Mouse (Mus musculus): ENCODE measurements around the gene Gm49380. TPM values are rescaled to one million over a fixed set of nuclear protein-coding genes. Genes with fewer than 3 reads are reported as not detected.
A peak's percentile ranks its signal among the peaks of the same experiment; 100 is the strongest.

Gene Gm49380
- polyA plus RNA-seq, 1 experiment from 2014 or later, result 0.11 TPM

DNA sequence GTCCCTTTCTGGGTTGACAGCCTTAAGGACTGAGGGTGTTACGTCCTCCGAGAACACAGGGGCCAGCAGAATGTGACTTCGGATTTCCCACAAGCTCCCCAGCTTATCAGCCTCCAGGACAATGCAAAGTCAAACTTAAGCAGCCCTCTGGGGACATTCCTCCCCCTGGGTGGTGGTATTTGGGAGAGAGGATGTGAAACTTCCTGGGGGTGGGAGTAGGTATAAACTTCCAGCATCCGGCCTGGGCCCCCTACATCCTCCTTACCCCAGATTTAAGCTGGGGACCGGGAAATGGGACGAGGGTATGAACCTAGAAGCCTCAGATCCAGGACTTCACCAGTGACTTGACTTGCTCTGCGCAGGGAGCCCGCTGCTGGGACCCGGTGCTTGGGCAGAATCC, 16.3 kb upstream of the Gm49380 start:
- H3K4me3 ChIP-seq (ENCODE audit: low read depth, low read length), result peak overlapping the region; percentile 18
- peak overlapping the region; percentile 57 for H3K4me2 ChIP-seq (ENCODE audit: low read length)
- no peaks in the 10 kb centered on the region for H3K9me3 ChIP-seq (replicated peaks; ENCODE audit: control insufficient read depth, low read length)
- H3K27me3 ChIP-seq (replicated peaks; ENCODE audit: control insufficient read depth, insufficient read depth, low read length), result 0 out of 2 replicates have a peak, but pooled peaks cover 4% of the 10 kb centered on the region
- H3K9ac ChIP-seq (ENCODE audit: low read length), result peak overlapping the region; percentile 51
- H3K27ac ChIP-seq (ENCODE audit: low read depth, low read length), result no peak overlapping the region
- H3K36me3 ChIP-seq (ENCODE audit: control insufficient read depth, insufficient read depth, low read length), result no peaks in the 10 kb centered on the region
- 13% methylated on average over 9 of the region's 9 CpGs for WGBS
- H3K4me1 ChIP-seq (ENCODE audit: control insufficient read depth, insufficient read depth, low read length), result peaks cover 24% of the 10 kb centered on the region
- DNase-seq (ENCODE audit: low spot score) (no peak), ATAC-seq (no peak)

DNA sequence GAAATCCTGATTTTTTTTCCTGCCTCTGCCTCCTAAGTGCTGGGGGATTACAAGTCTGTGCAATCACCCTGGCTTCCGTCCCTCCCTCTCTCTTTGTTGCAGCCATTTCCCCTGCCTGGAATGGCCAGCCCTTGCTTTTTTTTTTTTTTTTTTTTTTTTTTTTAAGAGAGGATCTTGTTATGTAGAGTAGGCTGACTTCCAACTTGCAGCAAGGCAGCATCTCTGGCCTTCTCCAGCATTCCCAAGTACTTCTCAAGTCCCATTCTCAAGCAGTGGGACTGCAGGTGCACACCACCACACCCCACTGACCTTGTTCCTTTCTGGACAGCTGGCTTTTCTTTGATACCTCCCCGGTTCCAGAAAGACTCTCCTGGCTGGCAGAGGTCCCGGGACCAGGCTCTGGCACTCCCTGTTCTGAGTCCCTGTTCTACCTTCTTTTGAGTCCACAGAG, 14.1 kb upstream of the Gm49380 start:
- H3K9me3 ChIP-seq (replicated peaks; ENCODE audit: control insufficient read depth, low read length), result no peaks in the 10 kb centered on the region
- no peaks in the 10 kb centered on the region for H3K27me3 ChIP-seq (replicated peaks; ENCODE audit: control insufficient read depth, insufficient read depth, low read length)
- ATAC-seq (no peak), DNase-seq (ENCODE audit: low spot score) (no peak)
- no peak overlapping the region for H3K4me3 ChIP-seq (ENCODE audit: low read depth, low read length)
- peaks cover 15% of the 10 kb centered on the region for H3K4me1 ChIP-seq (ENCODE audit: control insufficient read depth, insufficient read depth, low read length)
- no peaks in the 10 kb centered on the region for H3K36me3 ChIP-seq (ENCODE audit: control insufficient read depth, insufficient read depth, low read length)
- no peak overlapping the region for H3K27ac ChIP-seq (ENCODE audit: low read depth, low read length)
- WGBS, result 48% methylated on average over 3 of the region's 3 CpGs
- H3K4me2 ChIP-seq (ENCODE audit: low read length), result no peak overlapping the region
- H3K9ac ChIP-seq (ENCODE audit: low read length), result no peak overlapping the region

- Histone ChIP-seq H3K9ac (ENCODE audit: low read length) (no peak overlapping the region; the same call in 1 of the 2 replicates), H3K27me3 (replicated peaks; ENCODE audit: control insufficient read depth, insufficient read depth, low read length) (no peaks in the 10 kb centered on the region), H3K27ac (ENCODE audit: low read depth, low read length) (0 out of 2 replicates have a peak overlapping the region, but pooled peaks have one; percentile 1), H3K36me3 (ENCODE audit: control insufficient read depth, insufficient read depth, low read length) (no peaks in the 10 kb centered on the region), H3K9me3 (replicated peaks; ENCODE audit: control insufficient read depth, low read length) (no peaks in the 10 kb centered on the region), H3K4me3 (ENCODE audit: low read depth, low read length) (no peak overlapping the region), H3K4me2 (ENCODE audit: low read length) (no peak overlapping the region), H3K4me1 (ENCODE audit: control insufficient read depth, insufficient read depth, low read length) (peaks cover 15% of the 10 kb centered on the region)
- no peak for ATAC-seq
- 85% methylated on average over 3 of the region's 3 CpGs for WGBS
- no peak for DNase-seq (ENCODE audit: low spot score)
These were observed 13.4 kb upstream of the Gm49380 start for GRCm38 (mm10) chr9:44126746-44127145.

- WGBS, result 28% methylated on average over 18 of the region's 18 CpGs
- 0 out of 2 replicates have a peak overlapping the region, but pooled peaks have one; percentile 1 for H3K27ac ChIP-seq (ENCODE audit: low read depth, low read length)
- H3K27me3 ChIP-seq (replicated peaks; ENCODE audit: control insufficient read depth, insufficient read depth, low read length), result no peaks in the 10 kb centered on the region
- peak; percentile 75 for ATAC-seq
- H3K4me1 ChIP-seq (ENCODE audit: control insufficient read depth, insufficient read depth, low read length), result peaks cover 13% of the 10 kb centered on the region
- no peaks in the 10 kb centered on the region for H3K9me3 ChIP-seq (replicated peaks; ENCODE audit: control insufficient read depth, low read length)
- no peak overlapping the region for H3K4me3 ChIP-seq (ENCODE audit: low read depth, low read length)
- peak; percentile 96 for DNase-seq (ENCODE audit: low spot score)
- no peak overlapping the region; the same call in 1 of the 2 replicates for H3K9ac ChIP-seq (ENCODE audit: low read length)
- H3K4me2 ChIP-seq (ENCODE audit: low read length), result no peak overlapping the region
- H3K36me3 ChIP-seq (ENCODE audit: control insufficient read depth, insufficient read depth, low read length), result no peaks in the 10 kb centered on the region
These were observed 12.5 kb upstream of the Gm49380 start for GRCm38 (mm10) chr9:44125546-44126428.

DNA sequence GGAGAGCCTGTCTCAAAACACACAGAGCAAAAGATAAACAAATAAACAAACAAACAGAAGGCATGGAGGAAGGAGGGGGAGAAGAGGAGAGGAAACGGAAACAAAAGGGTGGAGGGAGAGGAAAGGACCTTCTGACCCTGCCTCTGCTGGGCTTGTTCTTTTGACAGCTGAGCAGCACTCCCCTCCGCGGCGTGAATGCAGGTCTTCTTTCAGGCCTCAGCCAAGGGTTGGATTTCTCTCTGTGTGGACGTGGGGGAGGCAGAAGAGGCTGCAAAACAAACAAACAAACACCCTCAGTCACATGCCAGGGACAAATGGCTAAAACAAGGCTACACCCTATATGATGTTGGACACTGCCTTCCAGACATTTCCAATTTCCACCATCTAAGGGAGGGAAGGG, 11.7 kb upstream of the Gm49380 start:
- ATAC-seq (no peak), DNase-seq (ENCODE audit: low spot score) (no peak)
- Histone ChIP-seq H3K9ac (ENCODE audit: low read length) (no peak overlapping the region), H3K9me3 (replicated peaks; ENCODE audit: control insufficient read depth, low read length) (no peaks in the 10 kb centered on the region), H3K36me3 (ENCODE audit: control insufficient read depth, insufficient read depth, low read length) (no peaks in the 10 kb centered on the region), H3K4me2 (ENCODE audit: low read length) (no peak overlapping the region), H3K4me3 (ENCODE audit: low read depth, low read length) (no peak overlapping the region), H3K27ac (ENCODE audit: low read depth, low read length) (no peak overlapping the region), H3K27me3 (replicated peaks; ENCODE audit: control insufficient read depth, insufficient read depth, low read length) (no peaks in the 10 kb centered on the region), H3K4me1 (ENCODE audit: control insufficient read depth, insufficient read depth, low read length) (peaks cover 6% of the 10 kb centered on the region; the same call in 1 of the 2 replicates)
- 70% methylated on average over 5 of the region's 5 CpGs for WGBS

- Histone ChIP-seq H3K4me2 (ENCODE audit: low read length) (no peak overlapping the region), H3K4me3 (ENCODE audit: low read depth, low read length) (no peak overlapping the region), H3K27me3 (replicated peaks; ENCODE audit: control insufficient read depth, insufficient read depth, low read length) (no peaks in the 10 kb centered on the region), H3K9ac (ENCODE audit: low read length) (no peak overlapping the region), H3K9me3 (replicated peaks; ENCODE audit: control insufficient read depth, low read length) (no peaks in the 10 kb centered on the region), H3K27ac (ENCODE audit: low read depth, low read length) (no peak overlapping the region), H3K4me1 (ENCODE audit: control insufficient read depth, insufficient read depth, low read length) (0 out of 2 replicates have a peak, but pooled peaks cover 3% of the 10 kb centered on the region), H3K36me3 (ENCODE audit: control insufficient read depth, insufficient read depth, low read length) (no peaks in the 10 kb centered on the region)
- 70% methylated on average over 6 of the region's 6 CpGs for WGBS
- DNase-seq (ENCODE audit: low spot score) (no peak), ATAC-seq (no peak)
These were observed 11.0 kb upstream of the Gm49380 start for GRCm38 (mm10) chr9:44124317-44124716.

GRCm38 (mm10) chr9:44119948-44120465, 6.7 kb upstream of the Gm49380 start:
- no peak overlapping the region for H3K27ac ChIP-seq (ENCODE audit: low read depth, low read length)
- no peaks in the 10 kb centered on the region for H3K4me1 ChIP-seq (ENCODE audit: control insufficient read depth, insufficient read depth, low read length)
- H3K9me3 ChIP-seq (replicated peaks; ENCODE audit: control insufficient read depth, low read length), result no peaks in the 10 kb centered on the region
- no peak for DNase-seq (ENCODE audit: low spot score)
- no peak for ATAC-seq
- H3K4me3 ChIP-seq (ENCODE audit: low read depth, low read length), result no peak overlapping the region
- H3K36me3 ChIP-seq (ENCODE audit: control insufficient read depth, insufficient read depth, low read length), result no peaks in the 10 kb centered on the region
- WGBS, result 84% methylated on average over 8 of the region's 8 CpGs
- H3K9ac ChIP-seq (ENCODE audit: low read length), result no peak overlapping the region
- H3K4me2 ChIP-seq (ENCODE audit: low read length), result no peak overlapping the region
- H3K27me3 ChIP-seq (replicated peaks; ENCODE audit: control insufficient read depth, insufficient read depth, low read length), result no peaks in the 10 kb centered on the region

GRCm38 (mm10) chr9:44119011-44119410, 5.7 kb upstream of the Gm49380 start:
- H3K27me3 ChIP-seq (replicated peaks; ENCODE audit: control insufficient read depth, insufficient read depth, low read length), result no peaks in the 10 kb centered on the region
- no peaks in the 10 kb centered on the region for H3K36me3 ChIP-seq (ENCODE audit: control insufficient read depth, insufficient read depth, low read length)
- no peak overlapping the region for H3K4me2 ChIP-seq (ENCODE audit: low read length)
- no peak overlapping the region for H3K9ac ChIP-seq (ENCODE audit: low read length)
- no peaks in the 10 kb centered on the region for H3K4me1 ChIP-seq (ENCODE audit: control insufficient read depth, insufficient read depth, low read length)
- DNase-seq (ENCODE audit: low spot score), result no peak
- ATAC-seq, result no peak
- H3K4me3 ChIP-seq (ENCODE audit: low read depth, low read length), result no peak overlapping the region
- no peaks in the 10 kb centered on the region for H3K9me3 ChIP-seq (replicated peaks; ENCODE audit: control insufficient read depth, low read length)
- H3K27ac ChIP-seq (ENCODE audit: low read depth, low read length), result no peak overlapping the region
- 47% methylated on average over 5 of the region's 5 CpGs for WGBS

DNA sequence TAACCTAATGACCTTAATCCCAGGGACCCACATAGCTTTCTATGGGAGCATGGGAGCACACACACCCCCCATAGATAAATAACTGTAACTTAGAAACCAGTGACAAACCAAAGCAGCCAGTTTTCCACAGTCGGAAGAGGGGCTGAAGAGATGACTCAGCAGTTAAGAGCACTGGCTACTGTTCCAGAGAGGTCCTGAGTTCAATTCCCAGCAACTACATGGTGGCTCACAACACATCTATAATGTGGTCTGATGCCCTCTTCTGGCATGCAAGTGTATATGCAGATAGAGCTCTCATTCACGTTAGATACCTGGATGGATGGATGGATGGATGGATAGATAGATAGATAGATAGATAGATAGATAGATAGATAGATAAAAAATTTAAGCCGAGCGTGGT, 2.9 kb upstream of the Gm49380 start:
- no peak overlapping the region for H3K4me2 ChIP-seq (ENCODE audit: low read length)
- WGBS, result 89% methylated on average over 4 of the region's 4 CpGs
- H3K27ac ChIP-seq (ENCODE audit: low read depth, low read length), result no peak overlapping the region
- no peak overlapping the region for H3K4me3 ChIP-seq (ENCODE audit: low read depth, low read length)
- no peaks in the 10 kb centered on the region for H3K36me3 ChIP-seq (ENCODE audit: control insufficient read depth, insufficient read depth, low read length)
- no peaks in the 10 kb centered on the region for H3K27me3 ChIP-seq (replicated peaks; ENCODE audit: control insufficient read depth, insufficient read depth, low read length)
- H3K9me3 ChIP-seq (replicated peaks; ENCODE audit: control insufficient read depth, low read length), result no peaks in the 10 kb centered on the region
- H3K9ac ChIP-seq (ENCODE audit: low read length), result no peak overlapping the region
- ATAC-seq (no peak), DNase-seq (ENCODE audit: low spot score) (no peak)
- H3K4me1 ChIP-seq (ENCODE audit: control insufficient read depth, insufficient read depth, low read length), result no peaks in the 10 kb centered on the region
